Mouse (Mus musculus) brown adipose tissue, adult 24 weeks (tissue): ENCODE measurements around the gene Top2a. TPM values are rescaled to one million over a fixed set of nuclear protein-coding genes. Genes with fewer than 3 reads are reported as not detected.

Experiments used
- H3K27ac ChIP-seq: fragments of 200-500 bp; replicated peaks from 2 replicates; pipeline ENCODE4 v1.5.1; 2012; ENCODE audit warnings: low read depth, mild to moderate bottlenecking, low read length
- H3K4me1 ChIP-seq: fragments of 200-500 bp; 2 replicates; pipeline ENCODE4 v1.6.1; 2012; ENCODE audit warnings: low read length, mixed read lengths; ENCODE audit not compliant: control insufficient read depth, insufficient read depth, insufficient read length
- H3K4me3 ChIP-seq: fragments of 200-500 bp; 2 replicates; pipeline ENCODE4 v1.5.1; 2012; ENCODE audit warnings: low read depth, mild to moderate bottlenecking, low read length, moderate library complexity; ENCODE audit not compliant: insufficient read depth
- polyA plus RNA-seq: library from polyadenylated mRNA; stranded (reverse); fragments of >200 nt; gene quantifications from 2 replicates; pipeline ENCODE4 v1.2.4, GENCODE M21; 2012; ENCODE audit not compliant: missing spikeins, insufficient read depth, insufficient read length

Top2a gene
- polyA plus RNA-seq, 1 experiment: 1.2 TPM

DNA sequence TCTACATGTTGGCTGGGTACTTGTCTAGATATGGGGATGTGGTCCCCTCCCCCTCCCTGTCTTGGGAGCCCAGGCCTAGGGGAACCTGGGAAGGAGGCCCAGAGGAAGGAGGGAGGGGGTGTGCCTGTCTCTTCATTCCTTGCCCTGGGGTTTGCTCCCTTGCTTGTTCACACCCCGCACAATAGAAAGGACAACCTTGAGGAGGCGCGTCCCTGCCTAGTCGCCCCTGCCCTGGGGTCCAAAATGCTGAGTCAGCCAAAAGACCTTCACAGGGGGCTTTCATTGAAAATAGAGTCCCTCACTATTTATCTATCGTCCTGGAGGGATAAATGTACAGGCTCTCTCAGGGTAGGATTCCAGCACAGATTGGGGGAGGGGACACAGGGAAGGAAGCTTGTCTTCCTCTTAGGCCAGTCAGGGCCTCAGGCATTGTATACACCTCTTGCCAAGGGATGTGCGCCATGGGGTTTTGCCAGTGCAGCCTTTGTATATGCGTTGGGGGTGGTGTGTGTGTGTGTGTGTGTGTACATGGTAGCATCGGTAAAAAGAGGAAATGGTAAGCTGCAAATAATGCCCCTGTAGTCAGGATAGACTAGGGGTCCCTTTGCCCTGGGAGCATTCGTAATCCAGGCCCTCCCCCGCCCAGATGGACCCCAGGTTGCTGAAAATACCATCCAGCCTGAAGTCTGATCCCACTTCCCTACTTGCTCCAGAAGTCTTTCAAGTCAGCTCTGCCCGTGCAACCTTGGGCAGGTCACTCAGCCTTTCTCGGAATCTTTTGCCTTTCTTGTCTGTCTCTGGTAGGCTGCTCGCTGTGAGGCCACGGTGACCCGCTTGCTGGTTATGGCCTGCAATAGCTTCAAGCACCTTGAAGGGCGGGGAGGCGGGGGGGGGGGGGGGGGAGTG is 68.9 kb downstream of the Top2a start:
- Histone ChIP-seq H3K27ac (peak overlapping the region; percentile 15), H3K4me1 (peaks cover 37% of the 10 kb centered on the region), H3K4me3 (0 out of 2 replicates have a peak overlapping the region, but pooled peaks have one; percentile 2)

DNA sequence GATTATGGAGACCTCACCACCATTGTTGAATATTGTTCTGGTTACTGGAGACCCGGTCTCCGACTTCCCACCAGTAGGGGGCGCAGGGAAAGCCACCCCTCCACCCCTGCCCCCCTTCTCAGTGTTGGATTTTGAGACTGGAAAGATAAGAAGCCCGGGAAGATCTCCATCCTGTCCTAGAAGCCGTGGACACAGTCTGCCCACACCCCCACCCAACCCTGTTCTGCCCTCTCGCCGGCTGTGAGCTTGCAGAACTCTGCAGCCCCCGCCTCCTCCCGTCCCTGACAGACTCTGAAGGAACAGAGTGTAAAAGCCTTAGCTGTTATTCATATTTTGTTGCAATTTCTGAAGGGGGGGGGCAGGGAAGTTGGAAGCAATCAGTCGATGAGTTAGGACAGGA is 69.6 kb downstream of the Top2a start:
- 0 out of 2 replicates have a peak overlapping the region, but pooled peaks have one; percentile 2 for H3K4me3 ChIP-seq
- H3K4me1 ChIP-seq: peaks cover 44% of the 10 kb centered on the region

DNA sequence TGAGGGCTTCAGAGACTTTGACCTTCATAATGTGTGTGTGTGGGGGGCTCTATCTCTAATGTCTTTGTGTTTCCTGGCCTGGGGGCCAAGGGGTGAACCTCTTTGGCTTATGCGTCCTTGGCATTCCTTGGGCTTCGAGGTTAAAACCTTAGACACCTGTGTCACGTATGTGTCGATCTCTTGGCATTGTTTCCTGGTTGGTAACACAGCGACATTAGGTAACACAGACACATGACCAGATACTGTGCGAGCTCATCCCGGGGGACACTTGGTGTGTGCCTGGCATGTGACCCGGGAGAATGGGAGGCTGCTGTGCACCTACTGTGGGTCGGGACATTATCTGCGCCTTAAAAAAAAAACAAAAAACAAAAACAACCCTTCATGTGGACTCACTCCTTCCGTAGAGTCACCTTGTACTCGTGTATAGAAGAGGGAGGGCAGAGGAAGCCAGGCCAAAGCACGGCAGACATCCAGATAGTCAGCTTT is 70.1 kb downstream of the Top2a start:
- Histone ChIP-seq H3K27ac (no peak overlapping the region), H3K4me1 (peaks cover 46% of the 10 kb centered on the region), H3K4me3 (no peak overlapping the region)

More for the DNA sequence above, 69.6 kb downstream of the Top2a start:
- H3K27ac ChIP-seq: no peak overlapping the region

DNA sequence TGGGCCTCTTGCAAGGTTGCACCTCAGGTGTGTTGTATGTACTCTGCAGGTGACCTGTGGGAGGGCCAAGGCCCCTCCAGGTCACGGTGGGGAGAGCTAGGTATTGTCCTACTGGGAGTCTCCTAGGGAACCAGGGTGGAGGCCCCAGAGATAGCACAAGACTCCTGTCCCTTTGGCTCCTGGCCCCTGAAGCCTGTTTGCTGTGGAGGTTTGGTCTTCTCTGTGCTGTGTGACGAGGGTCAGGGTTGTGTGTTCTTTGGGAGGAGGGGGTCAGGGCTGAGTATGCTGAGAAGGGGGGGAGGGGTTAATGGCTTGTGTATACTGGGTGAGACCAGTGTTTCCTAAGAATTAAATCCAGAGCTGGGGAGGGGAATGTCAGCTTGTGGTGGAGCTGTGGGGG is 70.6 kb downstream of the Top2a start:
- Histone ChIP-seq H3K4me3 (no peak overlapping the region), H3K4me1 (peaks cover 46% of the 10 kb centered on the region), H3K27ac (no peak overlapping the region)

DNA sequence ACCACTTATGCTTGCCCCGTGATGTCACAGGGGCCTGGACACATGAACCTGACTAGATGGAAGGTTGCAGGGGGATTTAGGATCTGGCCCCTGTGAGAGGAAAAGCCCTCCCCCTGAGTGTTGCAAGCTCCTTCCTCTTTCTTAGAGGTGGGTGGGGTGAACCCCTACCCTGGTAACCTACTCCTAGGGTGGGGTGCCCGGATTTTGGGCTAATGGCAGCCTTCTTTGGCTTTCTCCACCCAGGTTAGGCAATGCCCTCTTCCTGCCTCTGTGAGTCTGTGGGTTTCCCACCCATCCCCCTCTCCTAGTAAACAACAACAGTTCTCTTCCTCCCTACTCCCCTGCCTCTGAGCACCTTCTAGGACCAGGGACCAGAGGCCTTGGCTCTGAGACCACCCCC is 71.3 kb downstream of the Top2a start:
- Histone ChIP-seq H3K4me1 (peaks cover 46% of the 10 kb centered on the region), H3K27ac (no peak overlapping the region; the same call in 1 of the 2 replicates), H3K4me3 (no peak overlapping the region)

DNA sequence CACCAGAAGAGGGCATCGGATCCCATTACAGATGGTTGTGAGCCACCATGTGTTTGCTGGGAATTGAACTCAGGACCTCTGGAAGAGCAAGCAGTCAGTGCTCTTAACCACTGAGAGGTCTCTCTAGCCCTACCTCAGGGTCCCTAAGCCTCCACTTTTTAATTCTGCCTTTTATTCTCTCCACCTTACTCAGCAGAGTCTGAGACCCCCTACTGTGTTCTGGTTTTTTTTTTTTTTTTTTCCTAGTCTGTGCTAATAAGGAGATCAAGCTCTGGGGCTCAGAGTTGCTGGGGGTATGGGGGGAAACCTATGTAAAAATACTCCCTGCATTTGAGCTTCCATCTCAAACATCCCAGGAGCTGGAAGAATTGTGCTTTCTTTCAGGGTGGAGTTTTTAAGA is 71.9 kb downstream of the Top2a start:
- peaks cover 46% of the 10 kb centered on the region for H3K4me1 ChIP-seq
- no peak overlapping the region for H3K4me3 ChIP-seq
- no peak overlapping the region for H3K27ac ChIP-seq

DNA sequence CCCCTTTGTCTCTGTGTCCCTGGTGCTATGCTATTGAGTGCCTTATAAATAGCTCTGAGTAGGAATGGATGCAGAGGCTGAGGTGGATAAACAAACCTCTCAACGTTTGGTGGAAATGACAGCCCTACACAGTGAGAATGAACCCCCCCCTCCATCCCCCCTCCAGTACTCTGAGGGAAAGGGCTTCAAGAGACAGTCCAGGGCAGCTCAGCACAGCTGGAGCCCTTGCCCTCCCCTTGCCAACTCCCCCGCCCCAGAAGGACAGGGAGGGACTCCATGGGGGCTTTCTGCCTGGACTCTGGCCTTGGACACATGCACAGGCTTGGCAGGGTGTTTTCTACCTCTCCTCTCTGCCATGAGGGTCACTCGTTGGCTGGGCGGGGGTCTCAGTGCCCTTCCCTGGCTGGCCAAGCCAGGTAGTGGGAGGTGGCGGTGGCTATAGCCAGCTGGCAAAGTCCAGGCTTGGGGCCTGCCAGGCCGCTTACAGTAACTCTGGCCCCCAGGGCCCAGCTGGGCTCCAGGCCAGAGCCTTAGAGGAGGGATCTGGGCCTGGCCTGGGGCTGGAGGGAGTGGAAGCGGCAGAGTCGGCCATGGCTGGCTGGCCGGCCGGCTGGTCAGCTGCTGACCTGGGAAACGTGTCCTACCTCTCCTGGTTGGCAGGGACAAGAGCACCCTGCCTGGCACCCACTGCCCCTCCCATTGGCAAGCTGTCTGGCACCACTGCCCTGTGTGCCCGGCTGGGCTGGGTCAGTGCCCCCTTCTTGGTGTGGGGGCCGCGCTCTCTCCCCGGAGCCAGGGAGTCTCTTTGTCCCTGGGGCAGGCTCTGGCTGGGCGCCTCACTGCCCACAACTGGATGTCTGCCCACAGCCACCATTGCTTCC is 72.7 kb downstream of the Top2a start:
- Histone ChIP-seq H3K27ac (peak overlapping the region; percentile 78), H3K4me3 (peak overlapping the region; percentile 45), H3K4me1 (peaks cover 46% of the 10 kb centered on the region)

DNA sequence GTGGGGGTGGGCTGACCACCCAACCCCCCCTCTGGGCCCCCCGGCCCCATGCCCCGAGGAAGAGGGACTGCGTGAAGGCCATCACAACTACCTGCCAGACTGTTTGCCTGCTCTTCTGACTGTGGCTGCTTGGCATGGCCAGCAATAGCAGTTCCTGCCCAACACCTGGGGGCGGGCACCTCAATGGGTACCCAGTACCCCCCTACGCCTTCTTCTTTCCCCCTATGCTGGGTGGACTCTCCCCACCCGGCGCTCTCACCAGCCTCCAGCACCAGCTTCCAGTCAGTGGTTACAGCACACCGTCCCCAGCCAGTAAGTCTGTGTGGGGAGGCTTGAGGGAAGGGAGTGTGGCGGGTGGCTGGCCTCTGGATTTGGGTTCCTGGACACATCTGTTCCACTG is 73.5 kb downstream of the Top2a start:
- peaks cover 49% of the 10 kb centered on the region for H3K4me1 ChIP-seq
- no peak overlapping the region for H3K27ac ChIP-seq
- no peak overlapping the region for H3K4me3 ChIP-seq

DNA sequence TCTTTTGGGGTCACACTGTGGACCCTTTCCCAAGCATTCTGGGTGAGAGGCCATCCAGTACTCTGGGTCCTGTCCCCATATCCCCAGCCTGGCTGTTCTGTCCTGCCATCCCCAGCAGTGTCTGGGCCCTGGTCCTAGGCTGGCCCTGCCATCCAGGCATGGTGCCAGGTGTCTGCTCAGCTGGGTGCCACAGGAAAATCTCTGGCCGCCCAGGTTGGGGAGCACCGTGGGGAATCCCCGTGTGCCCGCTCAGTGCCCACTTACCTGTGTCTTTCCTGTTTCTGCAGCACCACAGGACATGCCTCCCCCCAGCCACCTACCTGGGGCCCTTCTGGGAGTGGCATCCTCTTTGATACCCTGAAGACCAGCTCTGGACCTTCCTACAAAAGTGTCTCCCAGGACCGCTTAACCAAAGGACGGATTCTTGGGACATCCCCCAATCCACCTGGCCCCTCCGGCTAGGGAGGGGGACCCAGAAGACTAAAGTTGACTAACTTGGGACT is 74.0 kb downstream of the Top2a start:
- H3K27ac ChIP-seq: no peak overlapping the region
- peaks cover 50% of the 10 kb centered on the region for H3K4me1 ChIP-seq
- H3K4me3 ChIP-seq: no peak overlapping the region

DNA sequence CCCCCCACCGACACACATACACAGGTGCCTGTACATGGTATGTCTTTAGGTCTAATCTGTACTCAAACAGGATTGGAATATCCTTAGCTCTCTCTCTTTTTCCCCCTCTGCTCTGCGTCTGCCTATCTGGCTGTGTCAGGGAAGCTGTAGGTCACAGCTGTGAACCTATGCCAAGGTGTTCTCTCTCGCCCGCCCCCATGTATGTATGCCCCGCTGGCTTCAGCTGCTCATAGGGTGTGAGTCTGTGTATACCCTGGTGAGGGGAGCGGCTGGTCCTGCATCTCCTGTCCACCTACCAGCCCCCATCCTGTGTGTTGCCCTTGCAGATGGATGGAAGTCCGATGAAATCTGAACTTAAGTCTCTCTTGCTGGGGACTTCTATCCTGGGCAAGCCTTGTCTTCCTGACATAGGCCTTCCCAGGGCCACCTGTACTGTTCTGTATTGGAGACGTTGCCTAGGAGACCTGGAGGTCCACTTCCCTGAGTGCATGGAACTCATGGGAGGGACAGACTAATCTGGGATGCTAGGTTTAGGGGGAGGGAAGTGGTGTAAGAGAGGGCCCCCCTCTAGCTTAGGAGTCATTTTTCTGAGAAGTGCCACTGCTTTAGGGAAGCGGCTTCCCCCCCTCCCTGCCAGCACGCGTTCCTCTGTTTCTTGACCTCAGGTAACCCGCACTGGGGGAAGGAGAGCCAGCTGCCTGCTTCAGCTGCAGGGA is 74.6 kb downstream of the Top2a start:
- Histone ChIP-seq H3K4me1 (peaks cover 50% of the 10 kb centered on the region), H3K27ac (no peak overlapping the region), H3K4me3 (no peak overlapping the region)

DNA sequence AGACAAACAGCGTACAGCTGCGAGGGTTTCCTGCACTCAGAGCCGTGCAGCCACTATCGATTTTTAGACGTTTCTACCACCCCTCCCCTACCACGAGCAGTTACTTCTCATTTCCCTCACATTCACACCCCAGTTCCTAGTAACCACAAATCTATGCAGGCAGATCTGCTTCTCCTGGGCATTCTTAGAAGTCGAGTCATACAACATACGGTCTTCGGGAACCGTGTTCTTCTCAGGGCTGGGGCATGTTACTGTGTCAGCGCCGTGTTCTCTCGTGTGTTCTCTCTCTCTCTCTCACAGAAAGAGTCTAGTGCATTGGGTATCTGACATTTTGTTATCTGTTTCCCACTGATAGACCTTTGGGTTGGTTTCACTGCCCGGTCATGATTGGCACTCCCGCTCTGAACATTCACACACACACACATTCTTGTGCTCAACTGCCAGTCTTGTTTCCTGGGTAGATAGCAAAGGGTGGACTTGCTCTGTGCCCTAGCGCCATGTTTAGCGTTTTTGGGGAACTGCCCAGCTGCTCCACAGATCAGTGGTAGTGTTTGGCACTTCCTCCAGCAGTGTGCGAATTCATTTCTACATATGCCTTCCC is 75.9 kb downstream of the Top2a start:
- peak overlapping the region; percentile 64 for H3K27ac ChIP-seq
- peaks cover 53% of the 10 kb centered on the region for H3K4me1 ChIP-seq

DNA sequence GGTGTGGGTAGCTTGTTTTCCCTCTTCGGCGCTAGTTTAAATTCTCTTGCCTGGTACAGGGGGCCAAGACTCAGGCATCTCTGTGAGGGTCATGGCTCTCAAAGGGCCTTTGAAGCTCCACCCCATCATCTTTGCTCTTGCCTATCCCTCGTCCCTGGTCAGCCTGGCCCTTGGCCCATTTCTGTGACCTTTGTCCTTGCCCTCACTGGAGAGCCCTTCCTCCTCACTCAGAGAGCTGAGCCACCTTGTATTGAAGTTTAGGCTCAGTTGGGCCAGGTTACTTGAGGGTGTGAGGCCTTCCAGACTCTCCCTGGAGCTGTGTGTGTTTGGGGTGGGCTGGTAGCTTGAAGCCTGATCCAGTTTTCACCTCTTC is 78.4 kb downstream of the Top2a start:
- Histone ChIP-seq H3K4me3 (no peak overlapping the region), H3K27ac (0 out of 2 replicates have a peak overlapping the region, but pooled peaks have one; percentile 6), H3K4me1 (peaks cover 56% of the 10 kb centered on the region)

More for the DNA sequence above, 75.9 kb downstream of the Top2a start:
- H3K4me3 ChIP-seq: no peak overlapping the region

DNA sequence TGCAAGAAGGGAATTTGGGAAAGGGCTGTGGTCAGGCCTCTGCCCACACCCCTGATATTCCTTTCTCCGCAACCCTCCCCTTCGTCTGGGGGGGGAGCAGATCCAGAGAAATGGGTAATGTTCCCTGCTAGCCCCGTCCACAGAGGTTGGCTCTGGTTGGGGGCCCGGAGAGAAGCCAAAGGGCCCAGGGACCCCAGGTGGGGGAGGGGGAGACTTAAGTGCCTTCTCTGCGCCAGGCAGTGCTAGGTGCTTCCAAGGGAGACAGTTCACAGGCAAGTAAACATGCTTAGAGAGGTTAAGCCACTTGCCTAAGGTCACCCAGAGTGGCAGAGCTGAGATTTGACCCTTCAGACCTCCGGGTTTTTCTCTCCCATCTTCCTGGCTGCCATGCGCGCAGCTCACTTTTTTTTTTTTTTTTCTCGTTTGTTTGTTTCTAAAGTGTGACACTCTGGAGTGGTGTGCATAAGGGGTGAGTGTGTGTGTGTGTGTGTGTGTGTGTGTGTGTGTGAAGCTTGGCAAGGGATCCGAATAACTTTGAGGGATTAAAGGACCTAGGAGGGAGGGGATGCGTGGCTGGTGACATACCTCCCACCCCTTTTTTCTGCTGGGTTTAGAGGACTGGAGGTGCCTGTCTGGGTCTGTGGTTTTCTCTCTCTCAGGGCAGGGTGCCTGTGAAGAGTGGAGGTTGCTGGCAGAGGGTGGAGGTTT is 78.9 kb downstream of the Top2a start:
- no peak overlapping the region for H3K4me3 ChIP-seq
- peaks cover 56% of the 10 kb centered on the region for H3K4me1 ChIP-seq
- H3K27ac ChIP-seq: peak overlapping the region; percentile 89
